ENCODE assay signal across 8 mouse cellular contexts in genomic region chr9:96889345-96890021, GRCm38 (mm10). TPM values are rescaled to one million over a fixed set of nuclear protein-coding genes. Genes with fewer than 3 reads are reported as not detected.
DNase-seq lines count a peak whose midpoint lies in the region; ATAC-seq lines count a peak whose summit lies in the region.

No protein-coding gene starts in this region.

- DNase-seq in ZHBTc4 (ENCODE audit: low read depth, low spot score): peak; percentile 91
- DNase-seq in cerebellum, postnatal 4 days (ENCODE audit: low spot score in 2 of 2): peak; percentile 72 to 86
- DNase-seq in gastrocnemius, adult 8-10 months (ENCODE audit: low spot score in 2 of 2): peak; percentile 71
- DNase-seq in hindlimb bud, embryonic 11.5 days (ENCODE audit: extremely low spot score, low read depth, low spot score): peak; percentile 39
- peak; percentile 56 to 88 for DNase-seq in left cerebral cortex, postnatal 10 days (ENCODE audit: extremely low spot score in 1 of 2, low spot score in 2 of 2)
- peak; percentile 86 to 87 for DNase-seq in right cerebral cortex, postnatal 10 days (ENCODE audit: low spot score in 2 of 2)
- DNase-seq in urinary bladder, postnatal 25 days (ENCODE audit: low spot score): peak; percentile 90

- intact Hi-C loops in left cerebral cortex, postnatal 10 days (cut with DNase I): loop anchor here (5.0 kb wide), 1 partner anchor 52 kb away; no protein-coding TSS in a partner anchor

- ATAC-seq in megakaryocyte progenitor cell, adult 5-6 weeks (replicated peaks; ENCODE audit: poor library complexity): peak; percentile 74

RNA-seq across cellular contexts. Expression of gene Pxylp1, which starts 3.0 kb away (rescaled TPM):
- total RNA-seq in gastrocnemius, adult 8-10 months (2022): 1 to 10 TPM in 2 of 4 experiments, under 1 TPM in 2; 0.80 to 1.4 (median 1.1) TPM
- total RNA-seq in left cerebral cortex, postnatal 10 days (2021): 10 to 100 TPM; 15.0 to 16.0 TPM
- 68.2 and 90.6 TPM in 2 replicates for total RNA-seq in megakaryocyte progenitor cell, adult 5-6 weeks (2015)
- total RNA-seq in megakaryocyte progenitor cell, adult 5-6 weeks (2017): 77.9 and 88.5 TPM in 2 replicates

Comparison
In these comparisons a context has a peak if more than half of its experiments do, and no peak if none do; other contexts are left out.
1. Peak in every context shown above with its lines: DNase-seq and ATAC-seq.
2. DNase-seq: peak in every context shown above with its lines; median percentile 91 in ZHBTc4; 90 in urinary bladder, postnatal 25 days; 86 in right cerebral cortex, postnatal 10 days; 79 in cerebellum, postnatal 4 days; 72 in left cerebral cortex, postnatal 10 days; 71 in gastrocnemius, adult 8-10 months; 39 in hindlimb bud, embryonic 11.5 days.
3. RNA of gene Pxylp1, which starts 3.0 kb away (total RNA-seq): 68.2 to 90.6 TPM in megakaryocyte progenitor cell, adult 5-6 weeks and 15.0 to 16.0 TPM in left cerebral cortex, postnatal 10 days; 0.80 to 1.4 TPM in gastrocnemius, adult 8-10 months; every median in the first group is over 4 times any median in the second.